Mouse (Mus musculus) olfactory bulb, adult 2 months (tissue): ENCODE results near the gene Nodal.

Experiments used
- CTCF ChIP-seq: fragments of 200-500 bp; IDR thresholded peaks from 2 replicates; pipeline ENCODE4 v1.5.1; 2012; ENCODE audit warnings: low read depth, mild to moderate bottlenecking, low read length, moderate library complexity; ENCODE audit not compliant: insufficient read depth
- POLR2A ChIP-seq: fragments of 200-500 bp; IDR thresholded peaks from 2 replicates; pipeline ENCODE4 v1.6.1; 2012; ENCODE audit warnings: mild to moderate bottlenecking, low read depth, low read length, moderate library complexity; ENCODE audit not compliant: insufficient read depth

DNA sequence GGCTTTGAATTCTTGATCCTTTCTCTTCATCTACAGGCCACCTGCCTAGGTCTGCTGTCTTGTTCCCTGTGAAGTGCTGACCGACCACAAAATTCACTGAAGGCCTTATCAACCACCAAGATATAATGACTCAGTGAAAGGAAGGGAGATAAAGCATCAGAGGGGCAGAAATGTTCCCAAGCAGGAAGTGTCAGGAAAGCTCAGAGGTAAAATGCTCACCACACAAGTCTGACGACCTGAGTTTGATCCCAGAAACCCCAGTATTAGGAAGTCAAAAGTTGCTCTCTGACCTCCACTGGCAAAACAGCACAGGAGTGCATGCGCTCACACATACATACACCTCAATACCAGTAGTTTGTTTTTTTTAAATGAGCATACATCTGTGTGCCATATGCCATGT, 31.1 kb downstream of the Nodal start:
- no peak for TF ChIP-seq CTCF
- TF ChIP-seq POLR2A = no peak
